Mouse (Mus musculus) liver, embryonic 14.5 days (tissue): ENCODE data around the gene Acbd4. TPM values are rescaled to one million over a fixed set of nuclear protein-coding genes. Genes with fewer than 3 reads are reported as not detected.

Experiments used
- ATAC-seq: fragments of 200-750 bp; cut with Nextera tagmentation; 2 replicates; pipeline ENCODE4 v1.8.0; 2017; ENCODE audit warnings: moderate number of reproducible peaks, mild to moderate bottlenecking, moderate library complexity; ENCODE audit not compliant: insufficient read depth
- DNase-seq, 3 experiments: peaks; one replicate each; pipeline ENCODE4 v3.0.0-alpha.2; 2012 to 2013; ENCODE audit warnings: low read depth in 3 of 3, low spot score in 3 of 3
- H3K27ac ChIP-seq: fragments of 300-500 bp; sonication (generic); 2 replicates; pipeline ENCODE4 v1.5.1; 2014; ENCODE audit warnings: moderate library complexity, mild to moderate bottlenecking, control low read depth, inconsistent platforms
- H3K27me3 ChIP-seq: fragments of 300-500 bp; sonication (generic); 2 replicates; pipeline ENCODE4 v1.6.1; 2014; ENCODE audit warnings: mild to moderate bottlenecking, low read length, moderate library complexity; ENCODE audit not compliant: control insufficient read depth, insufficient read depth
- H3K36me3 ChIP-seq: fragments of 300-500 bp; sonication (generic); replicated peaks from 2 replicates; pipeline ENCODE4 v1.6.1; 2014; ENCODE audit warnings: low read depth; ENCODE audit not compliant: control insufficient read depth, insufficient read depth
- H3K4me1 ChIP-seq, 2 experiments: fragments of 200-500 bp in 1 of 2; fragments of 300-500 bp in 1 of 2; sonication (generic) in 1 of 2; replicated peaks; 2 replicates each; pipeline ENCODE4 v1.6.1; 2012 to 2014; ENCODE audit warnings: antibody characterized with exemption in 1 of 2, inconsistent platforms in 1 of 2, low read length in 1 of 2; ENCODE audit not compliant: control insufficient read depth in 2 of 2, insufficient read depth in 2 of 2
- H3K4me2 ChIP-seq: fragments of 300-500 bp; sonication (generic); 2 replicates; pipeline ENCODE4 v1.6.1; 2014; ENCODE audit warnings: low read depth, mild to moderate bottlenecking, control low read depth, moderate library complexity
- H3K4me3 ChIP-seq, 2 experiments: fragments of 200-500 bp in 1 of 2; fragments of 300-500 bp in 1 of 2; sonication (generic) in 1 of 2; 2 replicates each; pipeline ENCODE4 v1.5.1; 2012 to 2014; ENCODE audit warnings: low read depth in 2 of 2, low read length in 2 of 2, mild to moderate bottlenecking in 2 of 2, control low read depth in 1 of 2, inconsistent platforms in 1 of 2, moderate library complexity in 1 of 2; ENCODE audit not compliant: insufficient read depth in 1 of 2
- H3K9ac ChIP-seq: fragments of 300-500 bp; sonication (generic); replicated peaks from 2 replicates; pipeline ENCODE4 v1.6.1; 2014; ENCODE audit warnings: mild to moderate bottlenecking, control low read depth, moderate library complexity
- H3K9me3 ChIP-seq: fragments of 300-500 bp; sonication (generic); 2 replicates; pipeline ENCODE4 v1.6.1; 2016; ENCODE audit warnings: low read length, mixed read lengths; ENCODE audit not compliant: control insufficient read depth
- CTCF ChIP-seq: IDR thresholded peaks from 2 replicates; pipeline ENCODE4 v1.5.1; 2016; ENCODE audit warnings: antibody characterized with exemption, low read depth, control low read depth
- EP300 ChIP-seq: IDR thresholded peaks from 2 replicates; pipeline ENCODE4 v1.6.1; 2016; ENCODE audit warnings: antibody characterized with exemption, low read depth
- WGBS: fragments of 180-500 bp; shearing (Covaris S2); extraction: QIAGEN DNeasy Blood & Tissue Kit; methylation state at CpG from one replicate; pipeline ENCODE4 v1.1.7; 2014; ENCODE audit not compliant: insufficient replicate concordance; 5-methylcytosine and 5-hydroxymethylcytosine counted together
- polyA plus RNA-seq, 2 experiments: library from polyadenylated mRNA; depleted of rRNA in 1 of 2; stranded (reverse) in 1 of 2; unstranded in 1 of 2; fragments of >200 nt; fragmentation: Nextera tagmentation in 1 of 2; extraction: Ambion mirVana in 1 of 2; gene quantifications; 2 replicates each; pipeline versions ENCODE4 v1.2.1 to v1.2.3; 2012 to 2014

Gene Acbd4
- polyA plus RNA-seq, 2 experiments = 27.3 to 49.7 TPM

DNA sequence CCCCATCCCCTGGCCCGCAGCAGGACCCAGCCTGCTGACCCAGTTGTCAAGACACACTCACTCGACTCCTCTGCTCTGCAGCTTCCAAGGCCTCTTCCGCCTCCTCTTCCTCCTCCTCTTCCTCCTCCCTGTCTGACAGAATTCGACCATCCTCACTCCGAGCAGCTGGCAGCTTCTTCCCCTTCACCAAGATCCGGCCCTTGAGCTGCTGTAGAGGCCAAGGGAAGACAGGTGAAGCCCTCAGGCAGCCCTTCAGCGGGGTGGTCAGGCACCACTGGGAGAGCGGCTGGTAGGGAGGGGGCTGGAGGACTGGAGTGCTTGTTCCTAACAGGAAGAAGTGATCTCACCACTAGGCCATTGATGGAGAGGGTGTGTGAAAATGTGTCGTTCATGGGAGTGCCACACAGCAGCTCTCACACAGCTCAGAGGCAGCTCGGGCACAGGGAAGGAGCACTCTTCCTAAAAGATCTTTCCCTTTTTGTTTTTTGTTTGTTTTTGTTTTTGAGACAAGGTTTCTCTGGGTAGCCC lies 26.6 kb upstream of the Acbd4 start:
- DNase-seq (no peak), ATAC-seq (no peak)
- WGBS = 18% methylated on average over 10 of the region's 10 CpGs
- Histone ChIP-seq H3K4me3 (no peak overlapping the region), H3K9me3 (no peaks in the 10 kb centered on the region), H3K9ac (no peak overlapping the region), H3K27me3 (peaks cover under 1% of the 10 kb centered on the region; the same call in 1 of the 2 replicates), H3K27ac (no peak overlapping the region), H3K4me1 (no peaks in the 10 kb centered on the region), H3K36me3 (no peaks in the 10 kb centered on the region), H3K4me2 (no peak overlapping the region)
- TF ChIP-seq CTCF (no peak), EP300 (no peak)

DNA sequence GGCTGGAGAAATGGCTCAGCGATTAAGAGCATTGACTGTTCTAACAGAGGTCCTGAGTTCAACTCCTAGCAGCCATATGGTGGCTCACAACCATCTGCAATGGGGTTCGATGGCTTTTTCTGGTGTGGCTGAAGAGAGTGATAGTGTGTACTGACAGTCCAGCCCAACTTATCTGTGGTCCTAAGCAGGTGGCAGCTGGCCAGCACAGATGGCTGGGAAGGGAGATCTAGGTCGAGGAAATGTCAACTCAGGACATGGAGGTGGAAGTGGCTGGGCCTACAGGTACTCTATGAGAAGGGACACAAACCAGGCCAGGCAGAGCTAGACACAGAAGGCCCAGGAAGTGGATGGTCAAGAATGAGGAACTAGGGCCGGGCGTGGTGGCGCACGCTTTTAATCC lies 25.5 kb upstream of the Acbd4 start:
- Histone ChIP-seq H3K4me2 (no peak overlapping the region), H3K9me3 (no peaks in the 10 kb centered on the region), H3K27ac (no peak overlapping the region), H3K4me1 (no peaks in the 10 kb centered on the region), H3K4me3 (no peak overlapping the region), H3K9ac (no peak overlapping the region), H3K36me3 (no peaks in the 10 kb centered on the region), H3K27me3 (peaks cover 10% of the 10 kb centered on the region)
- no peak for DNase-seq
- TF ChIP-seq CTCF (no peak), EP300 (no peak)
- ATAC-seq = no peak
- 51% methylated on average over 7 of the region's 7 CpGs for WGBS

GRCm38 (mm10) chr11:103076581-103076980 lies 24.9 kb upstream of the Acbd4 start:
- WGBS = 68% methylated on average over 8 of the region's 8 CpGs

GRCm38 (mm10) chr11:103078131-103078530 lies 23.4 kb upstream of the Acbd4 start:
- Histone ChIP-seq H3K36me3 (no peaks in the 10 kb centered on the region), H3K4me1 (no peaks in the 10 kb centered on the region), H3K4me3 (no peak overlapping the region), H3K4me2 (no peak overlapping the region), H3K9ac (no peak overlapping the region), H3K27ac (no peak overlapping the region), H3K27me3 (peaks cover 10% of the 10 kb centered on the region), H3K9me3 (no peaks in the 10 kb centered on the region)
- ATAC-seq = no peak
- 81% methylated on average over 11 of the region's 11 CpGs for WGBS
- TF ChIP-seq EP300 = no peak
- no peak for TF ChIP-seq CTCF
- no peak for DNase-seq

More at GRCm38 (mm10) chr11:103076581-103076980, 24.9 kb upstream of the Acbd4 start:
- H3K4me3 ChIP-seq = no peak overlapping the region
- peaks cover 10% of the 10 kb centered on the region for H3K27me3 ChIP-seq
- no peak overlapping the region for H3K27ac ChIP-seq
- no peaks in the 10 kb centered on the region for H3K9me3 ChIP-seq
- ATAC-seq (no peak), DNase-seq (no peak)
- H3K9ac ChIP-seq = no peak overlapping the region
- TF ChIP-seq CTCF (no peak), EP300 (no peak)
- no peak overlapping the region for H3K4me2 ChIP-seq
- no peaks in the 10 kb centered on the region for H3K4me1 ChIP-seq
- H3K36me3 ChIP-seq = no peaks in the 10 kb centered on the region

GRCm38 (mm10) chr11:103080323-103081091 lies 21.0 kb upstream of the Acbd4 start:
- Histone ChIP-seq H3K4me2 (peak overlapping the region; percentile 8), H3K27ac (no peak overlapping the region), H3K9ac (no peak overlapping the region), H3K4me1 (no peaks in the 10 kb centered on the region), H3K9me3 (no peaks in the 10 kb centered on the region), H3K27me3 (peaks cover 10% of the 10 kb centered on the region), H3K4me3 (peak overlapping the region in 1 of 2 experiments; percentile 22; a peak in 2 of 4 replicates), H3K36me3 (no peaks in the 10 kb centered on the region)
- 4% methylated on average over 43 of the region's 43 CpGs for WGBS
- ATAC-seq (no peak), DNase-seq (no peak)
- TF ChIP-seq EP300 = no peak
- peak; percentile 45 for TF ChIP-seq CTCF
